Mouse (Mus musculus) liver, adult 2 months (tissue): ENCODE data around the gene Trappc1. TPM values are rescaled to one million over a fixed set of nuclear protein-coding genes. Genes with fewer than 3 reads are reported as not detected.
A peak's percentile ranks its signal among the peaks of the same experiment; 100 is the strongest.

Experiments used
- DNase-seq: peaks from one replicate; pipeline ENCODE4 v3.0.0-alpha.2; 2011; ENCODE audit warnings: low read depth, low spot score; ENCODE audit errors: extremely low read depth
- H3K27ac ChIP-seq: fragments of 200-500 bp; replicated peaks from 2 replicates; pipeline ENCODE4 v1.5.1; 2012; ENCODE audit warnings: low read depth, mild to moderate bottlenecking, control low read depth, inconsistent platforms, low read length; ENCODE audit not compliant: insufficient read depth
- H3K27me3 ChIP-seq: fragments of 200-500 bp; 2 replicates; pipeline ENCODE4 v1.6.1; 2012; ENCODE audit warnings: mild to moderate bottlenecking, moderate library complexity, low read length, inconsistent platforms; ENCODE audit not compliant: control insufficient read depth, insufficient read depth
- H3K36me3 ChIP-seq: fragments of 200-500 bp; 2 replicates; pipeline ENCODE4 v1.6.1; 2012; ENCODE audit warnings: low read length, inconsistent platforms; ENCODE audit not compliant: control insufficient read depth, insufficient read depth
- H3K4me1 ChIP-seq: fragments of 200-500 bp; 2 replicates; pipeline ENCODE4 v1.6.1; 2011; ENCODE audit warnings: low read length; ENCODE audit not compliant: control insufficient read depth, insufficient read depth
- H3K4me3 ChIP-seq: fragments of 200-500 bp; 2 replicates; pipeline ENCODE4 v1.5.1; 2011; ENCODE audit warnings: low read depth, mild to moderate bottlenecking, control low read depth, low read length, moderate library complexity; ENCODE audit not compliant: insufficient read depth
- H3K79me2 ChIP-seq: fragments of 200-500 bp; 2 replicates; pipeline ENCODE4 v1.6.1; 2012; ENCODE audit warnings: inconsistent platforms, mild to moderate bottlenecking, low read length, moderate library complexity; ENCODE audit not compliant: control insufficient read depth, insufficient read depth
- H3K9ac ChIP-seq: fragments of 200-500 bp; 2 replicates; pipeline ENCODE4 v1.6.1; 2012; ENCODE audit warnings: low read depth, mild to moderate bottlenecking, control low read depth, inconsistent platforms, low read length
- CTCF ChIP-seq: fragments of 200-500 bp; IDR thresholded peaks from 2 replicates; pipeline ENCODE4 v1.5.1; 2011; ENCODE audit warnings: low read depth, low read length, control low read depth
- POLR2A ChIP-seq: fragments of 200-500 bp; IDR thresholded peaks from 2 replicates; pipeline ENCODE4 v1.6.1; 2011; ENCODE audit warnings: low read length, control low read depth; ENCODE audit not compliant: insufficient read depth; ENCODE audit errors: extremely low read depth
- WGBS: fragments of 180-500 bp; shearing (Covaris S2); methylation state at CpG from one replicate; pipeline ENCODE4 v1.1.7; 2018; 5-methylcytosine and 5-hydroxymethylcytosine counted together
- polyA plus RNA-seq: library from polyadenylated mRNA; depleted of rRNA; stranded (reverse); fragments of >200 nt; gene quantifications from 2 replicates; pipeline ENCODE4 v1.2.3, GENCODE M21; 2012; rRNA removed
- total RNA-seq: library from RNA; depleted of rRNA; stranded (reverse); fragments of >200 nt; gene quantifications from 2 replicates; pipeline ENCODE4 v1.2.3, GENCODE M21; 2014; rRNA removed

The Trappc1 gene
- total RNA-seq = 37.5 and 40.9 TPM in 2 replicates
- 35.1 and 38.3 TPM in 2 replicates for polyA plus RNA-seq

GRCm38 (mm10) chr11:69323667-69324111, at the start of gene Trappc1, which contains the start of gene Cntrob:
Gene Trappc1 (plus strand): TSS chr11:69323980.
Gene Cntrob (minus strand): TSS chr11:69323775.
- Histone ChIP-seq H3K4me1 (peaks cover 7% of the 10 kb centered on the region), H3K9ac (peak within 1 kb of the TSS; percentile 71), H3K27me3 (no peaks in the 10 kb centered on the region), H3K4me3 (peak within 1 kb of the TSS; percentile 59), H3K36me3 (no peaks in the 10 kb centered on the region), H3K79me2 (no peaks in the 10 kb centered on the region; the same call in 1 of the 2 replicates), H3K27ac (peak within 1 kb of the TSS; percentile 70)
- DNase-seq = peak; percentile 96
- no peak for TF ChIP-seq CTCF
- peak; percentile 66; the same call in 1 of the 2 replicates for TF ChIP-seq POLR2A
- WGBS = 0% methylated on average over 30 of the region's 30 CpGs

DNA sequence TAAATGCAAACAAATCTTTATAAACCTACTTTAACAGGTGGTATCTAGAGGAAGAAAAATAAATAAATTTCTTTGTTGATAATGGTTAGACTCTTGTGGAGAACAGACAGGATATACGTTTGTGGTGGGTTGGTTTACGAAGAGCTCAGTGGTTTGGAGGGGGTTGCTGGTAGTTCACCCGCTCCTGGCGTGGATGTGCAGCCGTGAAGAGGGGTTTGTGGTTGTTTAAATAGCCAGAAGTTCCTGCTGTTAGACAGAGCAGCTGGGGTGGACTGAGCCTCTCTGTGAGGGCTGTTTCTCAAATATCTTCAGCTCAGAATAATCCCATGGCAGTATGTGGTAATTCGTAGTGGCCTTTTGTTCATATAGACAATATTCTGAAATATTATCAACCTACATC, 48.1 kb upstream of the Trappc1 start:
- no peak for DNase-seq
- 74% methylated on average over 6 of the region's 6 CpGs for WGBS
- Histone ChIP-seq H3K4me1 (no peaks in the 10 kb centered on the region), H3K4me3 (no peak overlapping the region), H3K79me2 (no peaks in the 10 kb centered on the region), H3K27ac (no peak overlapping the region), H3K27me3 (no peaks in the 10 kb centered on the region), H3K36me3 (no peaks in the 10 kb centered on the region), H3K9ac (no peak overlapping the region)
- TF ChIP-seq CTCF = no peak
- no peak for TF ChIP-seq POLR2A

- Histone ChIP-seq H3K79me2 (no peaks in the 10 kb centered on the region), H3K9ac (no peak overlapping the region), H3K4me1 (no peaks in the 10 kb centered on the region), H3K4me3 (no peak overlapping the region), H3K27me3 (no peaks in the 10 kb centered on the region), H3K36me3 (no peaks in the 10 kb centered on the region), H3K27ac (no peak overlapping the region)
- WGBS = 39% methylated on average over 2 of the region's 2 CpGs
- TF ChIP-seq POLR2A (no peak), CTCF (no peak)
- no peak for DNase-seq
These were observed 47.7 kb upstream of the Trappc1 start for GRCm38 (mm10) chr11:69276081-69276480.

DNA sequence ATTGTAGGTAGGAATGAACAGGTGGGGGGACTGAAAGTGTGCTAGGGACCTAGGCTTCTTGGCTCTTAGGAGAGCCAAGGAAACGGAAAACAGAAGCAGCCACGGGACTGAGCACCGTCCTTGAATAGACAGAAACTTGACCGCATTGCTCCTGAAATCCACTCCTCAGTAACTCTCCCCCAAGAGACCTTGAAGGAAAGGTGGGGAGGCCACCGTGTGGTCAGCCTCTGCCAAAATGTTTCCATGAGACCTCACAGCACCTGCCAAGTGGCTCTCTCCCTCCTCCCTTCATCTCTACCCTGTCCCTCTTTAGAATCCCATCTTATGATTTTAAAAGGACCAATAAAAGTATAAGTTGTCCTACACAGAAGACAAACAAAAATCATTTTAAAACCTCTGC, 46.5 kb upstream of the Trappc1 start:
- TF ChIP-seq POLR2A (no peak), CTCF (no peak)
- H3K9ac ChIP-seq = no peak overlapping the region
- no peak overlapping the region for H3K4me3 ChIP-seq
- 75% methylated on average over 5 of the region's 5 CpGs for WGBS
- DNase-seq = no peak
- H3K36me3 ChIP-seq = no peaks in the 10 kb centered on the region
- H3K27me3 ChIP-seq = no peaks in the 10 kb centered on the region
- no peaks in the 10 kb centered on the region for H3K79me2 ChIP-seq
- no peaks in the 10 kb centered on the region for H3K4me1 ChIP-seq
- no peak overlapping the region for H3K27ac ChIP-seq

DNA sequence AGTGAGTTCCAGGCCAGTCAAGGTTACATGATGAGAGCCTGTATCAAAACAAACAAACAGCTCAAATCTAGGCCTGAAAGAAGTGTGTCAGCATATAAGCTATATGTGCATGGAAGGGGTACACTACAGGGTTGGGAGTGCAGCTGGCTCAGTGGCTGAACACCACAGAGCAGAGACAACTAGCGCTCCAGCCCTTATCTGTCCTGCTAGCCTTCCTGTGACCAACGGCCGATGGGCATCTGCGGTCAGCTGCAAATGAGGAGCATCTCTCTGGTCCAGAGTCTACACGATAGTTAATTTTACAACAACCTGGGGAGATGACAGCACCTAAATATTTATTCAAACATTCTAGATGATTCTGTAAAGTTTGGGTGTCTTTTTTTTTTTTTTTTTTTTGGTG, 32.7 kb upstream of the Trappc1 start:
- 87% methylated on average over 5 of the region's 5 CpGs for WGBS
- no peak overlapping the region for H3K9ac ChIP-seq
- H3K36me3 ChIP-seq = no peaks in the 10 kb centered on the region
- H3K4me3 ChIP-seq = no peak overlapping the region
- no peak for DNase-seq
- H3K4me1 ChIP-seq = no peaks in the 10 kb centered on the region
- TF ChIP-seq POLR2A = no peak
- TF ChIP-seq CTCF = no peak
- H3K27me3 ChIP-seq = no peaks in the 10 kb centered on the region
- H3K79me2 ChIP-seq = no peaks in the 10 kb centered on the region
- H3K27ac ChIP-seq = no peak overlapping the region

- no peak for DNase-seq
- no peak overlapping the region for H3K27ac ChIP-seq
- no peak overlapping the region for H3K9ac ChIP-seq
- 91% methylated on average over 3 of the region's 3 CpGs for WGBS
- TF ChIP-seq POLR2A = no peak
- no peak for TF ChIP-seq CTCF
- no peak overlapping the region for H3K4me3 ChIP-seq
- H3K27me3 ChIP-seq = no peaks in the 10 kb centered on the region
- no peaks in the 10 kb centered on the region for H3K79me2 ChIP-seq
- no peaks in the 10 kb centered on the region for H3K4me1 ChIP-seq
- H3K36me3 ChIP-seq = no peaks in the 10 kb centered on the region
These were observed 28.5 kb upstream of the Trappc1 start for GRCm38 (mm10) chr11:69295286-69295685.
